Mouse (Mus musculus) limb, embryonic 12.5 days (tissue): ENCODE measurements around the gene Zfp36. TPM values are rescaled to one million over a fixed set of nuclear protein-coding genes. Genes with fewer than 3 reads are reported as not detected.
A peak's percentile ranks its signal among the peaks of the same experiment; 100 is the strongest.

ENCODE experiments used
- ATAC-seq: fragments of 200-750 bp; cut with Nextera tagmentation; 2 replicates; pipeline ENCODE4 v1.8.0; 2017; ENCODE audit warnings: low read depth, moderate TSS enrichment; ENCODE audit not compliant: insufficient number of reproducible peaks, insufficient read depth, low FRiP score, low TSS enrichment
- H3K27ac ChIP-seq: fragments of 300-500 bp; sonication (generic); 2 replicates; pipeline ENCODE4 v1.5.1; 2016; ENCODE audit warnings: mild to moderate bottlenecking, moderate library complexity
- H3K27me3 ChIP-seq: fragments of 300-500 bp; sonication (generic); 2 replicates; pipeline ENCODE4 v1.6.1; 2016; ENCODE audit warnings: mild to moderate bottlenecking, moderate library complexity
- H3K36me3 ChIP-seq: fragments of 300-500 bp; sonication (generic); 2 replicates; pipeline ENCODE4 v1.6.1; 2016; ENCODE audit warnings: mild to moderate bottlenecking, moderate library complexity
- H3K4me1 ChIP-seq: fragments of 300-500 bp; sonication (generic); replicated peaks from 2 replicates; pipeline ENCODE4 v1.6.1; 2016
- H3K4me2 ChIP-seq: fragments of 300-500 bp; sonication (generic); 2 replicates; pipeline ENCODE4 v1.6.1; 2016; ENCODE audit warnings: mild to moderate bottlenecking, moderate library complexity
- H3K4me3 ChIP-seq: fragments of 300-500 bp; sonication (generic); replicated peaks from 2 replicates; pipeline ENCODE4 v1.5.1; 2016; ENCODE audit warnings: mild to moderate bottlenecking
- H3K9ac ChIP-seq: fragments of 300-500 bp; sonication (generic); replicated peaks from 2 replicates; pipeline ENCODE4 v1.6.1; 2016; ENCODE audit warnings: mild to moderate bottlenecking, moderate library complexity
- H3K9me3 ChIP-seq: fragments of 300-500 bp; sonication (generic); 2 replicates; pipeline ENCODE4 v1.6.1; 2016; ENCODE audit warnings: mild to moderate bottlenecking, moderate library complexity
- WGBS: fragments of 180-500 bp; shearing (Covaris S2); methylation state at CpG from one replicate; pipeline ENCODE4 v1.1.7; 2016; 5-methylcytosine and 5-hydroxymethylcytosine counted together
- polyA plus RNA-seq: library from polyadenylated mRNA; unstranded; fragments of >200 nt; fragmentation: Nextera tagmentation; extraction: Ambion mirVana; gene quantifications from 2 replicates; pipeline ENCODE4 v1.2.1, GENCODE M21; 2016

The Zfp36 gene
- polyA plus RNA-seq, 1 experiment from 2014 or later: 7.1 TPM

- Histone ChIP-seq H3K27me3 (no peaks in the 10 kb centered on the region), H3K36me3 (peaks cover 89% of the 10 kb centered on the region), H3K9me3 (no peaks in the 10 kb centered on the region; the same call in none of the 2 replicates), H3K4me1 (peaks cover 15% of the 10 kb centered on the region), H3K4me2 (no peak overlapping the region), H3K27ac (no peak overlapping the region), H3K9ac (no peak overlapping the region), H3K4me3 (no peak overlapping the region)
- ATAC-seq: no peak
- WGBS: 92% methylated on average over 16 of the region's 16 CpGs
These were observed 17.5 kb downstream of the Zfp36 start for GRCm38 (mm10) chr7:28362441-28363060.

- Histone ChIP-seq H3K27ac (no peak overlapping the region), H3K4me3 (no peak overlapping the region), H3K4me1 (peaks cover 23% of the 10 kb centered on the region), H3K9me3 (no peaks in the 10 kb centered on the region; the same call in none of the 2 replicates), H3K27me3 (no peaks in the 10 kb centered on the region), H3K36me3 (peaks cover 82% of the 10 kb centered on the region), H3K9ac (no peak overlapping the region), H3K4me2 (no peak overlapping the region)
- ATAC-seq: no peak
- WGBS: 98% methylated on average over 20 of the region's 20 CpGs
These were observed 18.3 kb downstream of the Zfp36 start for GRCm38 (mm10) chr7:28361647-28362341.

GRCm38 (mm10) chr7:28360291-28360690 lies 19.8 kb downstream of the Zfp36 start:
- peaks cover 26% of the 10 kb centered on the region for H3K4me1 ChIP-seq
- H3K4me2 ChIP-seq: no peak overlapping the region
- H3K27ac ChIP-seq: no peak overlapping the region
- no peaks in the 10 kb centered on the region; the same call in none of the 2 replicates for H3K9me3 ChIP-seq
- no peak overlapping the region for H3K4me3 ChIP-seq
- ATAC-seq: no peak
- WGBS: 88% methylated on average over 6 of the region's 6 CpGs
- H3K36me3 ChIP-seq: peaks cover 68% of the 10 kb centered on the region
- H3K27me3 ChIP-seq: no peaks in the 10 kb centered on the region
- no peak overlapping the region for H3K9ac ChIP-seq

- Histone ChIP-seq H3K27me3 (no peaks in the 10 kb centered on the region), H3K9me3 (no peaks in the 10 kb centered on the region; the same call in none of the 2 replicates), H3K9ac (no peak overlapping the region), H3K27ac (no peak overlapping the region), H3K4me2 (no peak overlapping the region), H3K4me3 (no peak overlapping the region), H3K4me1 (peaks cover 26% of the 10 kb centered on the region), H3K36me3 (peaks cover 68% of the 10 kb centered on the region)
- 93% methylated on average over 10 of the region's 10 CpGs for WGBS
- ATAC-seq: no peak
These were observed 20.2 kb downstream of the Zfp36 start for GRCm38 (mm10) chr7:28359854-28360253.

- peaks cover 26% of the 10 kb centered on the region for H3K4me1 ChIP-seq
- no peak overlapping the region for H3K4me2 ChIP-seq
- peak overlapping the region; percentile 81; the same call in 1 of the 2 replicates for H3K27ac ChIP-seq
- H3K27me3 ChIP-seq: no peaks in the 10 kb centered on the region
- 63% methylated on average over 7 of the region's 7 CpGs for WGBS
- no peak overlapping the region for H3K4me3 ChIP-seq
- no peaks in the 10 kb centered on the region; the same call in none of the 2 replicates for H3K9me3 ChIP-seq
- H3K9ac ChIP-seq: no peak overlapping the region
- H3K36me3 ChIP-seq: peaks cover 68% of the 10 kb centered on the region
- no peak for ATAC-seq
These were observed 21.6 kb downstream of the Zfp36 start for GRCm38 (mm10) chr7:28358431-28358830.

- WGBS: 7% methylated on average over 5 of the region's 5 CpGs
- Histone ChIP-seq H3K4me1 (peaks cover 26% of the 10 kb centered on the region), H3K27me3 (no peaks in the 10 kb centered on the region), H3K36me3 (peaks cover 70% of the 10 kb centered on the region), H3K4me3 (no peak overlapping the region), H3K4me2 (no peak overlapping the region), H3K9me3 (no peaks in the 10 kb centered on the region; the same call in none of the 2 replicates), H3K9ac (no peak overlapping the region), H3K27ac (peak overlapping the region; percentile 81)
- no peak for ATAC-seq
These were observed 22.1 kb downstream of the Zfp36 start for GRCm38 (mm10) chr7:28357984-28358383.

GRCm38 (mm10) chr7:28356981-28357380 lies 23.1 kb downstream of the Zfp36 start:
- no peaks in the 10 kb centered on the region for H3K27me3 ChIP-seq
- no peaks in the 10 kb centered on the region; the same call in none of the 2 replicates for H3K9me3 ChIP-seq
- peak overlapping the region; percentile 31; the same call in 1 of the 2 replicates for H3K9ac ChIP-seq
- peak overlapping the region; percentile 81 for H3K27ac ChIP-seq
- H3K4me2 ChIP-seq: 0 out of 2 replicates have a peak overlapping the region, but pooled peaks have one; percentile 0
- 0% methylated on average over 5 of the region's 5 CpGs for WGBS
- H3K4me1 ChIP-seq: peaks cover 28% of the 10 kb centered on the region
- ATAC-seq: peak; percentile 49
- peaks cover 71% of the 10 kb centered on the region for H3K36me3 ChIP-seq
- H3K4me3 ChIP-seq: no peak overlapping the region

GRCm38 (mm10) chr7:28355221-28355620 lies 24.8 kb downstream of the Zfp36 start:
- Histone ChIP-seq H3K36me3 (peaks cover 59% of the 10 kb centered on the region), H3K9ac (no peak overlapping the region), H3K4me1 (peaks cover 34% of the 10 kb centered on the region), H3K4me3 (no peak overlapping the region), H3K27ac (0 out of 2 replicates have a peak overlapping the region, but pooled peaks have one; percentile 35), H3K4me2 (no peak overlapping the region), H3K27me3 (no peaks in the 10 kb centered on the region), H3K9me3 (no peaks in the 10 kb centered on the region)
- no peak for ATAC-seq
- 80% methylated on average over 3 of the region's 3 CpGs for WGBS

GRCm38 (mm10) chr7:28354596-28354995 lies 25.5 kb downstream of the Zfp36 start:
- Histone ChIP-seq H3K9ac (no peak overlapping the region), H3K36me3 (peaks cover 53% of the 10 kb centered on the region), H3K27me3 (no peaks in the 10 kb centered on the region), H3K4me3 (no peak overlapping the region), H3K4me2 (no peak overlapping the region), H3K27ac (no peak overlapping the region), H3K4me1 (peaks cover 39% of the 10 kb centered on the region), H3K9me3 (no peaks in the 10 kb centered on the region)
- ATAC-seq: no peak
- WGBS: 93% methylated on average over 3 of the region's 3 CpGs

- 90% methylated on average over 3 of the region's 3 CpGs for WGBS
- Histone ChIP-seq H3K4me3 (no peak overlapping the region), H3K4me2 (no peak overlapping the region), H3K4me1 (peaks cover 42% of the 10 kb centered on the region), H3K27ac (no peak overlapping the region), H3K9ac (no peak overlapping the region), H3K9me3 (no peaks in the 10 kb centered on the region), H3K27me3 (no peaks in the 10 kb centered on the region), H3K36me3 (peaks cover 48% of the 10 kb centered on the region)
- no peak for ATAC-seq
These were observed 25.9 kb downstream of the Zfp36 start for GRCm38 (mm10) chr7:28354113-28354581.

- no peak overlapping the region for H3K27ac ChIP-seq
- WGBS: 97% methylated on average over 2 of the region's 2 CpGs
- no peak overlapping the region for H3K4me3 ChIP-seq
- H3K9me3 ChIP-seq: no peaks in the 10 kb centered on the region
- no peak overlapping the region for H3K4me2 ChIP-seq
- H3K27me3 ChIP-seq: no peaks in the 10 kb centered on the region
- peaks cover 34% of the 10 kb centered on the region for H3K4me1 ChIP-seq
- peaks cover 40% of the 10 kb centered on the region for H3K36me3 ChIP-seq
- no peak for ATAC-seq
- H3K9ac ChIP-seq: no peak overlapping the region
These were observed 26.8 kb downstream of the Zfp36 start for GRCm38 (mm10) chr7:28353267-28353666.
